Mouse (Mus musculus) ES-E14 (cell line): ENCODE measurements around the gene Iqsec1. TPM values are rescaled to one million over a fixed set of nuclear protein-coding genes. Genes with fewer than 3 reads are reported as not detected.

Experiments used
- DNase-seq: peaks from one replicate; pipeline ENCODE4 v3.0.0-alpha.2; 2013; ENCODE audit warnings: low read depth, low spot score
- H3K27ac ChIP-seq: 2 replicates; pipeline ENCODE4 v1.5.1; 2012; ENCODE audit warnings: low read depth, mild to moderate bottlenecking, low read length, moderate library complexity, mixed read lengths; ENCODE audit not compliant: poor library complexity, insufficient read depth, severe bottlenecking
- H3K36me3 ChIP-seq: 2 replicates; pipeline ENCODE4 v1.6.1; 2012; ENCODE audit warnings: mild to moderate bottlenecking, low read length, moderate library complexity, mixed read lengths; ENCODE audit not compliant: control insufficient read depth, poor library complexity, insufficient read depth, severe bottlenecking
- H3K4me1 ChIP-seq, 2 experiments: fragments of 150-350 bp in 1 of 2; sonication (generic) in 1 of 2; 2 replicates each; pipeline ENCODE4 v1.6.1; 2012; ENCODE audit warnings: low read length in 2 of 2, mild to moderate bottlenecking in 1 of 2, mixed read lengths in 1 of 2; ENCODE audit not compliant: control insufficient read depth in 2 of 2, insufficient read depth in 2 of 2, poor library complexity in 1 of 2
- H3K4me3 ChIP-seq, 2 experiments: fragments of 150-350 bp in 1 of 2; sonication (generic) in 1 of 2; 2 replicates each; pipeline ENCODE4 v1.5.1; 2012; ENCODE audit warnings: low read length in 2 of 2, low read depth in 1 of 2, mild to moderate bottlenecking in 1 of 2, mixed read lengths in 1 of 2; ENCODE audit not compliant: insufficient read depth in 1 of 2, poor library complexity in 1 of 2, severe bottlenecking in 1 of 2
- H3K9ac ChIP-seq: 2 replicates; pipeline ENCODE4 v1.6.1; 2012; ENCODE audit warnings: low read depth, mild to moderate bottlenecking, low read length, mixed read lengths; ENCODE audit not compliant: poor library complexity, insufficient read depth, severe bottlenecking
- H3K9me3 ChIP-seq: fragments of 150-350 bp; sonication (generic); 2 replicates; pipeline ENCODE4 v1.6.1; 2012; ENCODE audit warnings: low read depth, mild to moderate bottlenecking, low read length; ENCODE audit not compliant: control insufficient read depth, insufficient read depth
- CHD2 ChIP-seq: IDR thresholded peaks from 2 replicates; pipeline ENCODE4 v1.6.1; 2014; ENCODE audit warnings: mild to moderate bottlenecking, low read depth, low read length, inconsistent platforms
- HCFC1 ChIP-seq: IDR thresholded peaks from 2 replicates; pipeline ENCODE4 v1.6.1; 2012; ENCODE audit warnings: low read length, inconsistent platforms, borderline replicate concordance; ENCODE audit not compliant: insufficient read depth
- MAFK ChIP-seq: IDR thresholded peaks from 2 replicates; pipeline ENCODE4 v1.6.1; 2014; ENCODE audit warnings: mild to moderate bottlenecking, low read depth, low read length, inconsistent platforms; ENCODE audit not compliant: insufficient read depth
- ZC3H11A ChIP-seq: IDR thresholded peaks from 2 replicates; pipeline ENCODE4 v1.6.1; 2012; ENCODE audit warnings: low read depth, mild to moderate bottlenecking, inconsistent platforms, low read length, borderline replicate concordance
- ZNF384 ChIP-seq: IDR thresholded peaks from 2 replicates; pipeline ENCODE4 v1.6.1; 2012; ENCODE audit warnings: low read depth, low read length, inconsistent platforms
- in situ Hi-C, 2 experiments: fragments of 600-800 bp; cut with MboI; formaldehyde crosslinking; loops; one replicate each; pipeline ENCODE4 v1.15.1; 2025; ENCODE audit warnings: low sequenced_read_pairs in 2 of 2, inconsistent platforms in 1 of 2; ENCODE audit not compliant: unreplicated experiment in 2 of 2
- total RNA-seq: library from RNA; depleted of rRNA; stranded (reverse); fragments of 300-350 nt; gene quantifications from 2 replicates; pipeline ENCODE4 v1.2.3, GENCODE M21; 2012

Iqsec1 gene
- total RNA-seq, 1 experiment: 18.8 TPM

- no peak for DNase-seq
- Histone ChIP-seq H3K36me3 (no peaks in the 10 kb centered on the region), H3K4me3 (no peak overlapping the region), H3K9ac (no peak overlapping the region), H3K4me1 (peaks cover 0 to 4% of the 10 kb centered on the region in 2 experiments; a peak in 1 of 4 replicates), H3K27ac (no peak overlapping the region), H3K9me3 (no peaks in the 10 kb centered on the region)
- in situ Hi-C loops: no loop called here
- TF ChIP-seq CHD2 (no peak), ZNF384 (no peak), ZC3H11A (no peak), MAFK (no peak), HCFC1 (no peak)
Observed at GRCm38 (mm10) chr6:90707143-90707542, 281.3 kb downstream of the Iqsec1 start.

GRCm38 (mm10) chr6:90706490-90706889 is 282.0 kb downstream of the Iqsec1 start:
- H3K27ac ChIP-seq: no peak overlapping the region
- H3K9ac ChIP-seq: no peak overlapping the region
- no peaks in the 10 kb centered on the region for H3K36me3 ChIP-seq
- H3K4me1 ChIP-seq: peaks cover 0 to 4% of the 10 kb centered on the region in 2 experiments; a peak in 1 of 4 replicates
- in situ Hi-C loops: no loop called here
- no peak overlapping the region for H3K4me3 ChIP-seq
- TF ChIP-seq CHD2 (no peak), MAFK (no peak), ZNF384 (no peak), ZC3H11A (no peak), HCFC1 (no peak)
- H3K9me3 ChIP-seq: no peaks in the 10 kb centered on the region
- no peak for DNase-seq

GRCm38 (mm10) chr6:90705738-90706137 is 282.7 kb downstream of the Iqsec1 start:
- peaks cover 0 to 4% of the 10 kb centered on the region in 2 experiments; a peak in 1 of 4 replicates for H3K4me1 ChIP-seq
- H3K9ac ChIP-seq: no peak overlapping the region
- DNase-seq: no peak
- H3K27ac ChIP-seq: no peak overlapping the region
- in situ Hi-C loops: no loop called here
- TF ChIP-seq MAFK (no peak), CHD2 (no peak), HCFC1 (no peak), ZNF384 (no peak), ZC3H11A (no peak)
- no peaks in the 10 kb centered on the region for H3K9me3 ChIP-seq
- H3K36me3 ChIP-seq: no peaks in the 10 kb centered on the region
- H3K4me3 ChIP-seq: no peak overlapping the region

- Histone ChIP-seq H3K36me3 (no peaks in the 10 kb centered on the region), H3K4me1 (peaks cover 0 to 4% of the 10 kb centered on the region in 2 experiments; a peak in 1 of 4 replicates), H3K9ac (no peak overlapping the region; the same call in 1 of the 2 replicates), H3K4me3 (no peak overlapping the region), H3K9me3 (no peaks in the 10 kb centered on the region), H3K27ac (no peak overlapping the region)
- TF ChIP-seq MAFK: no peak
- no peak for TF ChIP-seq ZNF384
- TF ChIP-seq HCFC1: no peak
- no peak for TF ChIP-seq CHD2
- TF ChIP-seq ZC3H11A: no peak
- in situ Hi-C loops: no loop called here
- DNase-seq: no peak
Observed at GRCm38 (mm10) chr6:90704705-90705344, 283.7 kb downstream of the Iqsec1 start.
